Mouse (Mus musculus): Measurements from ENCODE around the gene Crmp1.

Crmp1 gene

GRCm38 (mm10) chr5:37241224-37241623, 516 bp upstream of the Crmp1 start:
- DNase-seq = no peak

- DNase-seq = no peak
Observed at GRCm38 (mm10) chr5:37242360-37243168, 824 bp downstream of the Crmp1 start.

GRCm38 (mm10) chr5:37243169-37243886, 1.6 kb downstream of the Crmp1 start:
- peak; percentile 22 to 41 for DNase-seq

- DNase-seq = no peak
Observed at GRCm38 (mm10) chr5:37244161-37244560, 2.4 kb downstream of the Crmp1 start.

DNA sequence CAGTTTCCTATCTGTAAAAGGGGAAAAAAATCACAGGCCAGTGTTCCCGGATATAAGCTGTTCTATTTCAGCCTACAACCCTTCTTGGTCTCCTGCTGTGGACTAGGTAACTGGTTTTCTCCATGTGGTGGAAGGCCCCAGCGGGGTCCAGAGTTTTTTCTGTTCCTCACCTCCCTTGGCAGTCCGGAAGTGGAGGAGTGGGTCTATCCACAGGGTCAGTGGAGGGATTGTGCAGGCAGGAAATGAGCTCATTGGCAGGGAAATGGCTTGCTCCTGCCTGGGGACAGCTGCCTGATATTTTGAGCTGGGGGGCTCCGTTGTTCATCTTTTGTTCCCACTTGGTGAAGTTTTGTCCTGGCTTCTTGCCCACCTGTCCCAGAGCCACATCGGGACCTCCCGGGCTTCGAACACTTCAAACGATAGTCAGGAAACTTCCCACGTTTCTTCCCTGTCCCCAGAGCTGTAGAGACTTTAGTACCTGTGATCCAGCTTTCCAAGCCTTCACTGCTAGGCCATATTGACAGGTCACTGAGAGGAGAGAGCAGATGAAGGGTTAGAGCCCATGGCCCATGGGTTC, 3.0 kb downstream of the Crmp1 start:
- DNase-seq = no peak

- no peak for DNase-seq
Observed at GRCm38 (mm10) chr5:37245651-37246050, 3.9 kb downstream of the Crmp1 start.

DNA sequence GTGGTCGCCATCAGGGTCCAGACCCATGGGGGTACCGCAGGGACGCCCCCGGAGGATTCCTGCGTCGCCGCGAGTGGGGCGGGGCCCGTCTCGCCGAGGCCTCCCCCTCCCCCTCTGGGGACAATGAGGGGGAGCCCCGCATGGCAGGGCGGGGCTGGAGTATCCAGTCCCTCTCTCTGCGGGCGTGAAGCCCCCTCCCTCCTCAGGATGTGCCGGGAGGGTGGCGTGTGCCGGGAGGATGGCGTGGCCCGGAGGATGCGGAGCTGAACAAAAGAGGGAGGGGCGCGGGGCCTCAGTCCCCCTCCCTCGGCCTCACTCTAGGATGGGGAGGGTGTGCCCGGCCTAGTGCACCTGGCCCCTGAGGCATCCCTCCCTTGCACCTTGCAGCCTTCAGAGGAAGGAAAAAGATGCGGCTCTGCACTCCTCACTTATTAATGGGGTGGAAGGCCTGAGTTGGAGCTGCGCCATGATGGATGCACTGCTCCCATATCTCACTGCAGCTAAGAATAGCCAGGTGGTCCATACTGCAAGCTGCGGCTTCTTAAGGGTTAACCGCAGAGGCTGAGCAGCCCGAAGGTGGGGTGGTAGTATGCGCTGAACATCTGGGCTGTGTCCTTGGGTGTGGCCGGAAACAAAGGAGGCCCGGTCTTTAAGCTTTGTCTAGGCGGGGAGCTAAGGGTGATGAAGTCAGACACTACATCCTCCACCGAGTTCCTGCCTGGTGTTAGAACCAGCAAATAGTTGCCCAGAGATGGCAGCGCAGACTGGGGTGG, 4.6 kb downstream of the Crmp1 start:
- DNase-seq = no peak

DNA sequence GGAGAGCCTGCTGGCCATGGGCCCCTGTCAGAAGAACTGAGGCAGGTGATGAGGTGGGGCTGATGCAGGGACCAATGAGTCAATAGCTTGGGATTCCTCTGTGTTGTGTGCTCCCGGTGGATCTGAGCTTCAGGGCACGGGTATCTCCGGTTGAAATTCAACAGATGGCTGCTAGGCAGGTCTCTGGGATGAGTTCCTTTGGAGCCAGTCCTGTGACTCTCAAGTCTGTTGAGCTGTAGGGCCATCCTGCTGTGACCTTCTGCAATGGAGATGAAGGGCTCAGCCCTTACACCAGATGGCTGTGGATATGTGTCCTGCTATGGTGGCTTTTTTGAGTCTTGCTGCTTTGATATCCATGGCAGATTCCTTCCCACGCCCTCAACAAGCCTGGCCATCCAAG, 5.7 kb downstream of the Crmp1 start:
- DNase-seq = no peak

DNA sequence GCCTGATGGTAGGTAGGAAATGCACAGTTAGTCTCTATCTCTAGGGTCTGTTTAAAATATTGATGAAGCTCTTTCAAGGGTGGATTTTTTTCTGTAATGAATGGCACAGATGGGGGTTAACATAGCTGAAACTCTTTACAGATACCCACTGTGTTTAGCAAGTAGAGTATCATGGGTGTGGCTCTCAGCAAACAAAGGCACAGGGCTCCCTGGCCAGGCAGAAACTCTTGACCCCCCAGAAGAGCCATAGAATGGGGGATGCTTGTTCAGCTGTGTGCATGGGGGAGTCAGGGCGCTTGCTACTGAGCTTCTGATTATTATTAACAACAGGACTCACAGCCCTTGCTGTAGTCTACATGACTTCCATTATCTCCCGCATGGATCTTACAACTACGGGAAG, 7.1 kb downstream of the Crmp1 start:
- DNase-seq = no peak

DNA sequence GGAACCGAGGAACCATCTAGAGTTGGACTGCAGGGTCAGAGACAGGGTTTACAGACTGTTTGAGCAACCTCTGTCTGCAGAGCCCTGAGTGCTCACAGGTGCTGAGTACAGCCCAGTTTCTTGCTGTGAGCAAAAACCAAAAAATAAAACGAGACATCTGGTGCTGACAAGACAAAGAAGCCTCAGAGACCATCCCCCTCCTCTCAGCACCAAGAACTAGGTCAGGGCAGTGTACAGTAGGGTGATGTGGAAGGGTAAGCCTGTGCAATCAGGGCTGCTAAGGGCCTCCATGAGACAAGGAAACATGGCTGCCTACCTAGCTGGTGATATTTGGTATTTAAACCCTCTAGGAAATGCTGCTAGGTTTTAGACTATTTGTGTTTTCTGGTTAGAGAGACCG, 9.9 kb downstream of the Crmp1 start:
- no peak for DNase-seq

- DNase-seq = no peak
Observed at GRCm38 (mm10) chr5:37252101-37252804, 10.5 kb downstream of the Crmp1 start.

GRCm38 (mm10) chr5:37254523-37254922, 12.8 kb downstream of the Crmp1 start:
- DNase-seq = no peak

DNA sequence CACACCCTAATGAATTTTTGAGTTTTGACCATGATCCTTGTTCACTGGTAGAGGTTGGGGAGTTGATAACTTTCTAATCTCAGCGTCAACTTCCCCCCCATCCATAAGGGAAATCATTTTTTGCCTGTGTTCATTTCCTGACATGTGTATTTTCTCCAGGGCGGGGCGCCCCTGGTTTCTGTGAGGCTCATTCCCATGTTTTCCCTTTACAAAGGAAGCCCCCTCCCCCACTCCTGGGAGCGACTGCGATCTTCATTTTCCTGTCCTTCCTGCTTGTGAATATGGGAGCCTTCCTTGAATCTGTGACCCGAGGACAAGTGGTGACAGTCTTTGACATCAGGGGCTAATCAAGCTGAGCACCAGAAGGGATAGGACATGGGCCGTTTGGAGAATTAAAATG, 15.1 kb downstream of the Crmp1 start:
- no peak for DNase-seq

DNA sequence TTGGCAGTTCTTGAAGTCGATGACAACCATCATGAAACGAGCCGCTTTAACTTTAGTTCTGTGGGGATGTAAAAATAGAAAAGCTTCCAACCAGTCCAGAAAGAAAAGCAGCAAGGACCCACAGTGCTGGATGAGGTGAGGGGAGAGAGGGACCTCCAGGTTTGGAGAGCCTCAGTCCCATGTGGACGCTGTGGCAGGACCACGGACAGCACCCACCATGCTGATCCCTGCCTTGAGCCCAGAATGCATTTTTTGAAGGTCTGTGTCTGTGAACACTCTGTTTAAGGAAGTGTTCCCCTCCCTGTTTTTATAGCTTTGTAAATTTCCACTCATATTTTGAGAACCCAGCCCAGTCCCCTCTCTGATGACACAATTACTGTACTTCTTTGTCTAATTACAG, 15.5 kb downstream of the Crmp1 start:
- DNase-seq = no peak

GRCm38 (mm10) chr5:37261734-37262133, 20.0 kb downstream of the Crmp1 start:
- no peak for DNase-seq

GRCm38 (mm10) chr5:37263816-37264215, 22.1 kb downstream of the Crmp1 start:
- no peak for DNase-seq

DNA sequence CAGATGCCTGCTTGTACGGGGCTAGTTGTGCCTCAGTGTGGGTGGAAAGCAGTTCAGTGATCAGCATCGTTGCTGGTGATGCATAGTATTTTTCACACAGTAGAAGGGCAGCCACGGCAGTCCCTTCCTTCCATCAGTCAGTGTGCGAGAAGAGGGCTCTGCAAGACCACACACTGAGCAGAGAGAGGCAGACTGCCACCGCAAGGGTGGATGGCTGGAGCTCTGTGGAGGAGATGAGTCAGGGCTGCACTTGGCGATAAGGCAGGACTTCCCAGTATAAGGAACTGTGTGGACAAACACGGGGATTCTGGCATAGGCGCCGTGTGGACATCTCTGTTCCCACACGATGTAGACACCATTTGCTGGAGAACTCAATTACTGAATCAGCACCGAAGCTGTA, 39.3 kb downstream of the Crmp1 start:
- DNase-seq = no peak

GRCm38 (mm10) chr5:37288374-37288773, 46.6 kb downstream of the Crmp1 start:
- DNase-seq = peak; percentile 16 to 41

DNA sequence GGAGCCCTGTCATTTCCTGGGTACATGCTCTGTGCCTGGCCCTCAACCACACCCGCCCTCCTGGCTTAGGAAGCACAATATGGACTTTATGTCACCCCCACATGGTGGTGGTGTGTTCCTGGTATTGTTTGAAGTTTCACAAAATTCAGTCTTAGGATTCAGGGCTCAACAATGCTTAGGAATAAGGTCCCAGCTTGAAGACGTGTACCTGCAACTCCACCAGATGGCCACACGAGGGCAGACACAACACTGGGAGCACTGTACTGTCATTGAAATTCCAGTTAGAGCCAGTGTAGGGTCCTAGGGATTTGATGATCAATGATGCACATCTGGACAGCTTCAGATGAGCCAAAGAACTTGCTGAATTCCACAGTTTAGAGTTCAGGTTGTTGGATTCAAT, 47.5 kb downstream of the Crmp1 start:
- DNase-seq = peak; percentile 12 to 29

- DNase-seq = no peak
Observed at GRCm38 (mm10) chr5:37290983-37291382, 49.2 kb downstream of the Crmp1 start.

- no peak for DNase-seq
Observed at GRCm38 (mm10) chr5:37296717-37297116, 55.0 kb downstream of the Crmp1 start.

DNA sequence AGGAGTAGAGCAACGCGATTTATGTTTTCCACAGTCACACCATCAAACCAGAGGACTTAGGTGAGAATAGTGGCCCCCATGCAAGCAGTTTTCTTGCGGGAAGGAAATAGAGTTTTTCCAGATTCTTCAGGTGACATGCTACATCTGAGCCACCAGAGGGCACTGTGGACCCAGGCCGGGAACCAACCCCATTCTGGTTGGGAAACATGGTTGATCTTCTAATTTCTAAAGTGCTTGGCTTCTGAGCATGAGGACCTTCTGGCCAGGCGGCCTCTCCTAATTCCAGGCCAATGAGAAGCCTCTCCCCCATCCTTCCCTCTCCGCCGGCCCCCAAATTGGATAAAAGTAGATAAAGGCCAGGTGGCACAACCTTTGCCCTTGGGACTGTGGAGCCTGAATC, 56.6 kb downstream of the Crmp1 start:
- no peak for DNase-seq

DNA sequence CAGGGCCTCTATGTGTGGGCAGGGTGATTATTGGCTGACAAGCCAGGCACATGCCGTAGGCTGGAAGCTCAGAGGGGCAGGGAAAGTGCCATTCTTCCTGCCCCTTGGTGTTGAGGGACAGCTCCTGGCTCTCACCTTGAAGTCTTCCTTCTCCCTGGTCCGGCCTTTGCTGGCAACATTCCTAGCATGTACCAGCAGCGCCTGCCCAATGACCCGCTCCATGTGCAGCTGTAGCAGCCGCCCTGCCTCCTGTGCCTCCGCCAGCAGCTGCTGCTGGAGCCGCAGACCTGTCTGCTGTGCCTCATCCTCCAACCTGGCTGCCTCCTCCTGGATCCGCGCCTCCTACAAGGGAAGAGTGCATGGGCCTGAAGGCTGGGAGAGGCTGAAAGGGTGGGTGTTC, 68.3 kb downstream of the Crmp1 start:
- peak in 1 of 2 experiments; percentile 37 for DNase-seq

All from kidney, adult 8-10 months (tissue).